ENCODE assay signal across 8 mouse cellular contexts in the genomic region with DNA sequence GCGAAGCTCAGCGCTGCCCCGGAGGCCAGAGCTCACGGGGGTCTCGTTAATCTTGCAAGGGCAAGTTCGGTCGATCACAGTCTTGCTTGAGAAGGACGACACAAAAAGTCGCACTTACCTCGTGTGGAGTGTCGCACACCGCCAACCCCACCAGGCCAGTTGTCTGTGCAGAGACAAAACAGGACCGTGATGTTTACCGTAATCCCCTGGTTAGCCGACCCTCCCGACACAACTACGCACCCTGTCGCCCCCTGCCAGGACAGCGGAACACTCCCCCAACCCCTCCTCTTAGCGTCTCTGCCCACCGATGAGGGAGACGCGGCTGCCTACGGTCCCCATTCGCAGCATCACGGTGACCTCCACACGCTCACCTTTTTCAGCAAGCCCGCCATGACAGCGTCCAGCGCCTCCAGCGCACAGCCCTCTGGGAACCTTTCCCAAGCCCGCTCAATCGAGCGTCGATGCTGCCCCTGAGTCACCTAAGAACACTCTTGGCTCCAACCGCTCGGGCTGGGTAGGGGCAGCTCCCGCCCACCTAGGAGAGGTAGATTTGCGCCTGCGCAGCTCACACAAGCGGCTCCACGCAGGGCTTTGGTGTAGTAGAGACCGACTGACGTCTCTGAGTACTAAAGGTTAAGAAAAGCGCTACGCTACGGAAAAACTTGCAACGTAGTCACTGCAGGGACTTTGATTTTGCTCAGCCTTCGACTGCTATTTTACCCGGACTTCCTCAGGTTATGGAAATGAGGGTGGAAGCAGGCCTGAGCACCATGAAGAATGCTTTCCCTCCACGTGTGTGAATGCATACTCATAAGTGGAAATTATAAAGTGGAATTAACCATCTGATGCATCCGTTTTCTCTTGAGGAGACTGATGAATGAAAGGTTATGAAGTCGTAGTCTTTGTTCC. TPM values are rescaled to one million over a fixed set of nuclear protein-coding genes. Genes with fewer than 3 reads are reported as not detected.
DNase-seq lines count a peak whose midpoint lies in the region; ATAC-seq lines count a peak whose summit lies in the region.

Gene Ndufa5 (minus strand): TSS at position 859 of the 909 bp plus-strand sequence.

- under 1% methylated on average over 53 of the region's 53 CpGs for WGBS in heart, embryonic 14.5 days
- whole genome bisulfite sequencing in liver, embryonic 13.5 days (ENCODE audit: insufficient replicate concordance) = under 1% methylated on average over 53 of the region's 53 CpGs
- WGBS in stomach, embryonic 16.5 days = under 1% methylated on average over 53 of the region's 53 CpGs

- peak within 1 kb of the TSS; percentile 53 to 61 for H3K27ac ChIP-seq in heart, embryonic 14.5 days (replicated peaks in 1 of 2; ENCODE audit: control insufficient read depth in 1 of 2, insufficient read depth in 1 of 2, low read depth in 2 of 2, low read length in 2 of 2)
- peak within 1 kb of the TSS; percentile 69 for H3K27ac ChIP-seq in liver, embryonic 13.5 days
- peak within 1 kb of the TSS; percentile 66 for H3K27ac ChIP-seq in stomach, embryonic 16.5 days (ENCODE audit: low read length)

- peak; percentile 87 for ATAC-seq in CD4-positive, CD25-positive, alpha-beta regulatory T cell, adult 4 months
- ATAC-seq in heart, embryonic 14.5 days (ENCODE audit: insufficient number of reproducible peaks, insufficient read depth, low FRiP score, low read depth) = peak; percentile 96
- ATAC-seq in liver, embryonic 13.5 days (ENCODE audit: low read depth) = peak; percentile 99
- peak; percentile 98 for ATAC-seq in stomach, embryonic 16.5 days (ENCODE audit: insufficient read depth, low FRiP score)

- peaks cover 7 to 33% of the 10 kb centered on the region in 2 experiments for H3K4me1 ChIP-seq in heart, embryonic 14.5 days (ENCODE audit: control insufficient read depth in 2 of 2, insufficient read depth in 2 of 2, low read length in 2 of 2)
- H3K4me1 ChIP-seq in liver, embryonic 13.5 days (replicated peaks) = peaks cover 25% of the 10 kb centered on the region
- peaks cover 16% of the 10 kb centered on the region for H3K4me1 ChIP-seq in stomach, embryonic 16.5 days (ENCODE audit: control insufficient read depth, insufficient read depth, low read length)

- peak within 1 kb of the TSS; percentile 77 for H3K4me3 ChIP-seq in heart, embryonic 14.5 days (ENCODE audit: control insufficient read depth in 1 of 2, insufficient read depth in 1 of 2, low read depth in 1 of 2, low read length in 2 of 2)
- peak within 1 kb of the TSS; percentile 85 for H3K4me3 ChIP-seq in liver, embryonic 13.5 days (replicated peaks)
- peak within 1 kb of the TSS; percentile 81 for H3K4me3 ChIP-seq in stomach, embryonic 16.5 days (replicated peaks; ENCODE audit: low read length)

- H3K9ac ChIP-seq in heart, embryonic 14.5 days (ENCODE audit: low read length) = peak within 1 kb of the TSS; percentile 85
- H3K9ac ChIP-seq in liver, embryonic 13.5 days = peak within 1 kb of the TSS; percentile 84
- peak within 1 kb of the TSS; percentile 88 for H3K9ac ChIP-seq in stomach, embryonic 16.5 days (ENCODE audit: low read length)

- no peaks in the 10 kb centered on the region for H3K27me3 ChIP-seq in heart, embryonic 14.5 days (ENCODE audit: control insufficient read depth, insufficient read depth, low read length)
- no peaks in the 10 kb centered on the region for H3K27me3 ChIP-seq in liver, embryonic 13.5 days
- no peaks in the 10 kb centered on the region for H3K27me3 ChIP-seq in stomach, embryonic 16.5 days (ENCODE audit: control insufficient read depth, insufficient read depth, low read length)

- peaks cover 30% of the 10 kb centered on the region for H3K36me3 ChIP-seq in heart, embryonic 14.5 days (ENCODE audit: control insufficient read depth, insufficient read depth, low read length)
- H3K36me3 ChIP-seq in liver, embryonic 13.5 days = peaks cover 12% of the 10 kb centered on the region
- no peaks in the 10 kb centered on the region for H3K36me3 ChIP-seq in stomach, embryonic 16.5 days (ENCODE audit: control insufficient read depth, insufficient read depth, low read length)

- DNase-seq in c-Kit-negative CD71-positive TER-119-positive erythroid progenitor cells, embryonic 14.5 days (ENCODE audit: low read depth, low spot score) = peak; percentile 76
- DNase-seq in fibroblast of lung, adult 2 months (ENCODE audit: low read depth) = peak; percentile 94
- peak; percentile 96 for DNase-seq in kidney, postnatal 14 days
- peak; percentile 90 for DNase-seq in liver, embryonic 13.5 days
- DNase-seq in neural tube, embryonic 10.5 days (ENCODE audit: extremely low spot score, low spot score) = peak; percentile 91

- peak within 1 kb of the TSS; percentile 72 for H3K4me2 ChIP-seq in heart, embryonic 14.5 days (ENCODE audit: low read length)
- H3K4me2 ChIP-seq in liver, embryonic 13.5 days = peak within 1 kb of the TSS; percentile 80
- H3K4me2 ChIP-seq in stomach, embryonic 16.5 days (ENCODE audit: low read depth, low read length) = peak within 1 kb of the TSS; percentile 72

- no peaks in the 10 kb centered on the region for H3K9me3 ChIP-seq in heart, embryonic 14.5 days (ENCODE audit: control insufficient read depth, low read length)
- no peaks in the 10 kb centered on the region for H3K9me3 ChIP-seq in liver, embryonic 13.5 days (replicated peaks)
- H3K9me3 ChIP-seq in stomach, embryonic 16.5 days (replicated peaks; ENCODE audit: control insufficient read depth, low read length) = no peaks in the 10 kb centered on the region

RNA-seq across cellular contexts. Expression of gene Ndufa5, which starts in this region (rescaled TPM):
- 100 to 1,000 TPM; 157 to 216 TPM for polyA plus RNA-seq in CD4-positive, CD25-positive, alpha-beta regulatory T cell, adult 4 months (2017; shearing (Covaris generic))
- 794 and 834 TPM in 2 replicates for polyA plus RNA-seq in heart, embryonic 14.5 days (2014; fragmentation: Nextera tagmentation; extraction: Ambion mirVana)
- polyA plus RNA-seq in liver, embryonic 13.5 days (2015; fragmentation: Nextera tagmentation; extraction: Ambion mirVana) = 279 and 307 TPM in 2 replicates
- 320 and 383 TPM in 2 replicates for polyA plus RNA-seq in stomach, embryonic 16.5 days (2015; fragmentation: Nextera tagmentation; extraction: Ambion mirVana)

Comparison
In these comparisons a context has a peak if more than half of its experiments do, and no peak if none do; other contexts are left out.
1. Peak in every context shown above with its lines: DNase-seq, ATAC-seq, H3K4me3 ChIP-seq and H3K27ac ChIP-seq.